Mouse (Mus musculus) heart, embryonic 15.5 days (tissue): Measurements from ENCODE around the gene Ly6g6d. TPM values are rescaled to one million over a fixed set of nuclear protein-coding genes. Genes with fewer than 3 reads are reported as not detected.
"Not testable (repeated sequence)": the region's sequence is repeated elsewhere in the genome, so short reads cannot be mapped to it uniquely, and the experiment has no call there.

ENCODE experiments used
- ATAC-seq: fragments of 200-750 bp; cut with Nextera tagmentation; replicated peaks from 2 replicates; pipeline ENCODE4 v1.8.0; 2017; ENCODE audit warnings: low read depth, moderate TSS enrichment; ENCODE audit not compliant: insufficient number of reproducible peaks, insufficient read depth, low FRiP score
- H3K27ac ChIP-seq: fragments of 300-500 bp; sonication (generic); 2 replicates; pipeline ENCODE4 v1.5.1; 2015; ENCODE audit warnings: mild to moderate bottlenecking, inconsistent platforms
- H3K27me3 ChIP-seq: fragments of 300-500 bp; sonication (generic); 2 replicates; pipeline ENCODE4 v1.6.1; 2015; ENCODE audit warnings: inconsistent platforms
- H3K36me3 ChIP-seq: fragments of 300-500 bp; sonication (generic); 2 replicates; pipeline ENCODE4 v1.6.1; 2015; ENCODE audit warnings: mild to moderate bottlenecking, inconsistent platforms
- H3K4me1 ChIP-seq: fragments of 300-500 bp; sonication (generic); replicated peaks from 2 replicates; pipeline ENCODE4 v1.6.1; 2015; ENCODE audit warnings: inconsistent platforms
- H3K4me2 ChIP-seq: fragments of 300-500 bp; sonication (generic); 2 replicates; pipeline ENCODE4 v1.6.1; 2015; ENCODE audit warnings: inconsistent platforms, mild to moderate bottlenecking, moderate library complexity
- H3K4me3 ChIP-seq: fragments of 300-500 bp; sonication (generic); 2 replicates; pipeline ENCODE4 v1.5.1; 2015; ENCODE audit warnings: mild to moderate bottlenecking, inconsistent platforms
- H3K9ac ChIP-seq: fragments of 300-500 bp; sonication (generic); 2 replicates; pipeline ENCODE4 v1.6.1; 2015; ENCODE audit warnings: mild to moderate bottlenecking, inconsistent platforms
- H3K9me3 ChIP-seq: fragments of 300-500 bp; sonication (generic); replicated peaks from 2 replicates; pipeline ENCODE4 v1.6.1; 2016; ENCODE audit warnings: inconsistent platforms
- WGBS: fragments of 180-500 bp; shearing (Covaris S2); methylation state at CpG from one replicate; pipeline ENCODE4 v1.1.7; 2015; ENCODE audit warnings: mixed read lengths; 5-methylcytosine and 5-hydroxymethylcytosine counted together
- polyA plus RNA-seq: library from polyadenylated mRNA; unstranded; fragments of >200 nt; fragmentation: Nextera tagmentation; extraction: Ambion mirVana; gene quantifications from 2 replicates; pipeline ENCODE4 v1.2.1, GENCODE M21; 2015

Gene Ly6g6d
- polyA plus RNA-seq, 1 experiment from 2014 or later, result 2.4 TPM

- peak overlapping the region; percentile 72 for H3K4me3 ChIP-seq
- ATAC-seq, result no peak
- H3K9ac ChIP-seq, result peak overlapping the region; percentile 88
- no peaks in the 10 kb centered on the region for H3K36me3 ChIP-seq
- no peaks in the 10 kb centered on the region for H3K9me3 ChIP-seq
- H3K4me2 ChIP-seq, result peak overlapping the region; percentile 99
- WGBS, result 3% methylated on average over 48 of the region's 48 CpGs
- H3K27ac ChIP-seq, result peak overlapping the region; percentile 95
- peaks cover 45% of the 10 kb centered on the region for H3K4me1 ChIP-seq
- no peaks in the 10 kb centered on the region for H3K27me3 ChIP-seq
These were observed 31.8 kb downstream of the Ly6g6d start for GRCm38 (mm10) chr17:35045807-35046680.

DNA sequence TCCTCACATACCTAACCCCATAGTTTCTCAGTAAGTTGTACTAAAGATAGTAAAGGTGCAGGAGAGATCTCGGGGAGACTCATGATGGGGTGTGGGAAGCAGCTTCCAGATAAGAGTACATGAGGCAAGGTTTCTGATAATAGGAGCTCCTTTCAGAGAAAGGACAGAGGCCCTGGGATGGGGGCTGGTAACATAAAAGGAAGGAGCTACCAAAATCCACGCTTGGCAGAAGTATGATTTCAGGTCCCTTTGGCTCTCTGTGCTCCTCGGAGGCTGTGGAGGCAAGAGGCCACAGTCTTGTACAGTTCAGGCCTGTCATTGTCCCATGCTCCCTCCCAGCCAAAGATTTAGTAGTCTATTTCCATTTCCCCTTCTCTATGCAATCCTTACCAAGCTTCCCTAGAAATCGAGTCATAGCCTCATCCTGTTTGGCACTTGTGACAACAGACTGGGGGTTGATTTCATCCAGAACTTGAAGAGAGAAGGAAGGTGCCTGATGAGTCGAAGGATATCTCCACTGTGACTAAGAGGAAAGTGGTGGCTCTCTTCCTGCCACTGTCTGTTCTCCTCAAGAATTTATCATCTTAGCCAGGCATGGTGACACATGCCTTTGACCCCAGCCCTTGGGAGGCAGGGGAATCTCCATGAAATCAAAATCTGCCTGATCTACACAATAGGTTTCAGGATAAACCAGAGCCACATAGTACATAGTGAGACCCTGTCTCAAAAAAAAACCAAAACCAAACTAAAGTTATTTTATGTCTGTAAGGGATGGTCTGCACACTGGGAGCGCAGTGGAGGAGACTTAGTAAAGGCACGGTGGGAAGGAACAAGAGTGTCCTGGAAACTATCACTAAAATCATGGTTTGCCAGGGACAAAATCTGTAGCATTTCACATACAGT, 32.7 kb downstream of the Ly6g6d start:
- Histone ChIP-seq H3K27ac (peak overlapping the region; percentile 95), H3K9ac (peak overlapping the region; percentile 88; the same call in 1 of the 2 replicates), H3K4me1 (peaks cover 45% of the 10 kb centered on the region), H3K4me2 (peak overlapping the region; percentile 99), H3K27me3 (no peaks in the 10 kb centered on the region), H3K36me3 (no peaks in the 10 kb centered on the region), H3K9me3 (no peaks in the 10 kb centered on the region), H3K4me3 (peak overlapping the region; percentile 72)
- WGBS, result 52% methylated on average over 7 of the region's 7 CpGs
- ATAC-seq, result no peak

DNA sequence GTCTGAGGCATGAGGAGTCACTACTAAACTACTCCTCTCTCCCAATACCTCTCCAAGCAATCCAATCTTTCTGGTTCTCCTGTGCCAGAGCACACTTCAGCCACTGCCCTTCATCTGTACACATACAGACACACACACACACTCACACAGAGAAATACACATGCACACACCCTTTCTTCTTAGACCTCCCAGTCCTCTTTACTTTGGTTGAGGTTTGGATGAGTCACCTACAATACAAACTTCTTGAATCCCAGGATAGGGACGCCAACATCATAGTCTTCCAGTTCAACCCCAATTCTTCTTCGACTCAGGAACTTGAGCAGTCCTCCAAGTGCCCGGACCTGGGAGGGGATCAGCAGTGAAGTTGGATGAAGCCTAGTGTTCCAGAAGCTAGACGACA, 34.1 kb downstream of the Ly6g6d start:
- peak overlapping the region; percentile 95 for H3K27ac ChIP-seq
- H3K4me1 ChIP-seq, result peaks cover 36% of the 10 kb centered on the region
- H3K9me3 ChIP-seq, result no peaks in the 10 kb centered on the region
- no peaks in the 10 kb centered on the region for H3K36me3 ChIP-seq
- no peak overlapping the region for H3K9ac ChIP-seq
- WGBS, result 75% methylated on average over 4 of the region's 4 CpGs
- ATAC-seq, result no peak
- H3K4me3 ChIP-seq, result no peak overlapping the region
- no peak overlapping the region for H3K4me2 ChIP-seq
- no peaks in the 10 kb centered on the region for H3K27me3 ChIP-seq

GRCm38 (mm10) chr17:35039121-35039873, 38.6 kb downstream of the Ly6g6d start:
- no peaks in the 10 kb centered on the region; the same call in 1 of the 2 replicates for H3K4me1 ChIP-seq
- WGBS, result 81% methylated on average over 11 of the region's 11 CpGs
- no peaks in the 10 kb centered on the region for H3K27me3 ChIP-seq
- H3K36me3 ChIP-seq, result no peaks in the 10 kb centered on the region
- no peaks in the 10 kb centered on the region for H3K9me3 ChIP-seq
- H3K9ac ChIP-seq, result no peak overlapping the region
- H3K27ac ChIP-seq, result no peak overlapping the region
- no peak overlapping the region for H3K4me3 ChIP-seq
- no peak overlapping the region for H3K4me2 ChIP-seq
- no peak for ATAC-seq

DNA sequence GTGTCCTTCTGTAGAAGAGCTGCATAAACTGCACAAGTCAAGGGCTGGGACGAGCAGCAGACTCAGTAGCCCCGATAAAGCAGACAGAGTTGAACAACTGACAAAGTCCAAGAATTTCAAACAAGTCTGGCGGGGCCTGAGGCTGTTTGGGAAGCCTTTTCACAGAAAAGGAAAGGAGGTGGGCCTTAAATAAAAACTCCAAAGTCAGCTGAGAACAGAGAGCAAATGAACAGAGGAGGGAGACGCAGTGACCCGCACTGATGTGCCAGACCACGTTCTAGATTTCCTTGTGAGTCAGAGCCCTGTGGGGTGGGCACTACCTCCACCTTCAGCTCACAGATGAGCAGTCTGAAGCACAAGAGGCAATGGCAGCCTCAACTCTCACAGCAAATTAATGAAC, 43.0 kb downstream of the Ly6g6d start:
- no peak for ATAC-seq
- H3K4me3 ChIP-seq, result no peak overlapping the region
- H3K4me2 ChIP-seq, result no peak overlapping the region
- H3K27ac ChIP-seq, result no peak overlapping the region
- H3K9me3 ChIP-seq, result no peaks in the 10 kb centered on the region
- H3K36me3 ChIP-seq, result no peaks in the 10 kb centered on the region
- peaks cover under 1% of the 10 kb centered on the region; the same call in 1 of the 2 replicates for H3K4me1 ChIP-seq
- WGBS, result 65% methylated on average over 6 of the region's 6 CpGs
- no peaks in the 10 kb centered on the region for H3K27me3 ChIP-seq
- H3K9ac ChIP-seq, result no peak overlapping the region

DNA sequence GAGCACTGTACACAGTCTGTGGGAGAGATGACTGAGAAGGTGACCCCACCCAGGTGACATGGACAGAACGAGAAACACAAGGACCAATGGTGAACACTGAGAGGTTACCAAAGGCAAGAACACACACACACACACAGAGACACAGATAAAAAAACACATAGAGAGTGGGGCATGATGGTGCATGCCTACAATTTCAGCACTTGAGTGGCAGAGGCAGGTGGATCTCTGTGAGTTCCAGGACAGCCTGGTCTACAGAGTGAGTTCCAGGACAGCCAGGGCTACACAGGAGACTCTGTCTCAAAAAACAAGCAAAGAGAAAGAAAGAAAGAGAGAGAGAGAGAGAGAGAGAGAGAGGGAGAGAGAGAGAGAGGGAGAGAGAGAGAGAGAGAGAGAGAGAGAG, 44.2 kb downstream of the Ly6g6d start:
- ATAC-seq, H3K4me3 ChIP-seq, H3K27me3 ChIP-seq, H3K27ac ChIP-seq, H3K9me3 ChIP-seq, H3K4me2 ChIP-seq, H3K9ac ChIP-seq, H3K4me1 ChIP-seq, H3K36me3 ChIP-seq: not testable (repeated sequence)
- 53% methylated on average over 1 of the region's 1 CpGs for WGBS

GRCm38 (mm10) chr17:35032323-35032870, 45.5 kb downstream of the Ly6g6d start:
- 64% methylated on average over 8 of the region's 8 CpGs for WGBS
- Histone ChIP-seq H3K27me3 (no peaks in the 10 kb centered on the region; the same call in 1 of the 2 replicates), H3K4me2 (no peak overlapping the region), H3K9me3 (no peaks in the 10 kb centered on the region), H3K4me1 (peaks cover 8% of the 10 kb centered on the region), H3K27ac (no peak overlapping the region), H3K36me3 (no peaks in the 10 kb centered on the region), H3K4me3 (no peak overlapping the region), H3K9ac (no peak overlapping the region)
- no peak for ATAC-seq

- H3K27ac ChIP-seq, result no peak overlapping the region
- ATAC-seq, result no peak
- no peaks in the 10 kb centered on the region for H3K9me3 ChIP-seq
- no peaks in the 10 kb centered on the region for H3K36me3 ChIP-seq
- no peaks in the 10 kb centered on the region; the same call in 1 of the 2 replicates for H3K27me3 ChIP-seq
- 72% methylated on average over 7 of the region's 7 CpGs for WGBS
- H3K9ac ChIP-seq, result no peak overlapping the region
- no peak overlapping the region for H3K4me3 ChIP-seq
- H3K4me1 ChIP-seq, result peaks cover 11% of the 10 kb centered on the region
- no peak overlapping the region for H3K4me2 ChIP-seq
These were observed 46.0 kb downstream of the Ly6g6d start for GRCm38 (mm10) chr17:35031880-35032279.

GRCm38 (mm10) chr17:35031272-35031671, 46.6 kb downstream of the Ly6g6d start:
- Histone ChIP-seq H3K9me3 (no peaks in the 10 kb centered on the region), H3K27me3 (no peaks in the 10 kb centered on the region; the same call in 1 of the 2 replicates), H3K4me2 (no peak overlapping the region), H3K4me3 (no peak overlapping the region), H3K9ac (no peak overlapping the region), H3K4me1 (peaks cover 15% of the 10 kb centered on the region), H3K36me3 (no peaks in the 10 kb centered on the region), H3K27ac (no peak overlapping the region)
- no peak for ATAC-seq
- WGBS, result 89% methylated on average over 11 of the region's 11 CpGs

- Histone ChIP-seq H3K27ac (no peak overlapping the region), H3K27me3 (no peaks in the 10 kb centered on the region; the same call in 1 of the 2 replicates), H3K4me1 (peaks cover 18% of the 10 kb centered on the region), H3K9me3 (no peaks in the 10 kb centered on the region), H3K36me3 (no peaks in the 10 kb centered on the region), H3K9ac (peak overlapping the region; percentile 22; the same call in 1 of the 2 replicates), H3K4me3 (no peak overlapping the region), H3K4me2 (no peak overlapping the region)
- WGBS, result 43% methylated on average over 19 of the region's 19 CpGs
- ATAC-seq, result no peak
These were observed 48.0 kb downstream of the Ly6g6d start for GRCm38 (mm10) chr17:35029691-35030532.
